Mouse (Mus musculus): ENCODE data around the gene C5ar1. TPM values are rescaled to one million over a fixed set of nuclear protein-coding genes. Genes with fewer than 3 reads are reported as not detected.

C5ar1 gene
- total and polyA plus RNA-seq, 3 experiments: 7.9 to 10.0 (median 8.1) TPM

DNA sequence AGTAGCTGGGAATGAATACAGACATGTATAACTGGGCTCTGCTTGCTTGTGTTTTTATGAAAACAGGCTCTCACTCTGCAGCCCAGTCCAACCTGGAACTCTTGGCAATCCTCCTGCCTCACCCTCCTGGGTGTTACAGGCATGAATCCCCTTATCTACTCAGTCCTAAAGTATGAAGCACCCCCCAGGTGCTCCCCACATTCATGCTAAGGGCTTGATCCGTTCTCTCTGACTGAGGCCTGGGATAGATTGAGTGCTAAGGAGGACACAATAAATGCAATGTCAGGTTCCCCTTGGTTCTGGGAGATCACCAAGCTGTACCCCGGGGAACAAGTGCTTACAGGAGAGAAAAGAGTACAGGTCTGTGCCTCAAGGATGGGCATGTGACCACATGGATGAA lies 38.3 kb upstream of the C5ar1 start:
- intact Hi-C loops (cut with DNase I): loop anchor here (1.0 to 10.0 kb wide), 3 partner anchors 12 to 317 kb away; partner anchors contain the start of gene Arhgap35
- peaks cover 12% of the 10 kb centered on the region for H3K4me1 ChIP-seq (ENCODE audit: control insufficient read depth, insufficient read depth, low read length)
- H3K27ac ChIP-seq: peak overlapping the region; percentile 90
- DNase-seq: no peak
- no peaks in the 10 kb centered on the region for H3K79me2 ChIP-seq (replicated peaks; ENCODE audit: control insufficient read depth, insufficient read depth, low read length)
- no peak for TF ChIP-seq CTCF (IDR thresholded peaks at IDR 0.05)
- 77% methylated on average over 2 of the region's 2 CpGs for WGBS
- no peak overlapping the region for H3K9ac ChIP-seq (ENCODE audit: low read depth, low read length)
- H3K4me3 ChIP-seq: no peak overlapping the region
- H3K27me3 ChIP-seq (ENCODE audit: control insufficient read depth, insufficient read depth, low read length): no peaks in the 10 kb centered on the region
- H3K36me3 ChIP-seq (ENCODE audit: control insufficient read depth, insufficient read depth, low read length): no peaks in the 10 kb centered on the region

DNA sequence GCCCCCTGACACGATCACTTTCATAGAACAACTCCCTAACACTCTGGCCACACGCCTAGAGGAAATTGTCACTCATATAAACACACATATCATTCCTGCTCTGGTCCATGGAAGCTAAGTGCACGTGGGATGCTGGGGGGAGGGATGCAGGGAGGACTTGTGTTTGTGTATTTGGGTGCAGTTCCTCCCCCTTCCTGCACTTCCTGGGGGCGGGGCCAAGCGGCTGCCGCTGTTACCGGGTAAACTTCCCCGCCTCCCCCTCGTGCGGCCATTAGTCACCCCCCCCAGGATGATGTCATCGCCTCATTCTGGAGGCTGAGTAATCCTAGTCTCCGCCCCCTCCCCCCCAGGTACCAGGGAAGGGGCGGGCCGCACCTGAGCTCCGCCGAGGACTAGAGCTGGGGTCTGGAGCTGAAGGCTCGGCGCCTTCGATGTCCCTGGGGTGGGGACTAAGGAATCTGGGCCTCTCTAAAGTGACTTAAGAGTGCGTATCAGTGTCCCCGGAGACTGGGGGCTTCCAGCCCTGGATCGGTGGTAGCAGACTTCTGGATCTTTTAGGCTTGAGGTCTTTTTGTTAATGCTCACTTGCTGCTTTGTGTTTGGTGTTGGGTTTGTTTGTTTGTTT lies 37.5 kb upstream of the C5ar1 start:
- intact Hi-C loops (cut with DNase I): loop anchor here (1.0 to 10.0 kb wide), 3 partner anchors 12 to 318 kb away; partner anchors contain the start of gene Arhgap35
- Histone ChIP-seq H3K27me3 (ENCODE audit: control insufficient read depth, insufficient read depth, low read length) (no peaks in the 10 kb centered on the region), H3K79me2 (replicated peaks; ENCODE audit: control insufficient read depth, insufficient read depth, low read length) (no peaks in the 10 kb centered on the region), H3K4me1 (ENCODE audit: control insufficient read depth, insufficient read depth, low read length) (peaks cover 12% of the 10 kb centered on the region), H3K9ac (ENCODE audit: low read depth, low read length) (peak overlapping the region; percentile 35), H3K4me3 (peak overlapping the region; percentile 53), H3K27ac (peak overlapping the region; percentile 90), H3K36me3 (ENCODE audit: control insufficient read depth, insufficient read depth, low read length) (no peaks in the 10 kb centered on the region)
- peak; percentile 90 to 92 for DNase-seq
- 2% methylated on average over 22 of the region's 22 CpGs for WGBS
- 0 out of 2 replicates have a peak, but pooled peaks have one; percentile 25 for TF ChIP-seq POLR2A (IDR thresholded peaks at IDR 0.05; ENCODE audit: insufficient read depth, low read depth, low read length)
- TF ChIP-seq CTCF (IDR thresholded peaks at IDR 0.05): peak; percentile 55
- TF ChIP-seq EP300 (IDR thresholded peaks at IDR 0.05; ENCODE audit: insufficient read depth, low read depth, low read length): peak; percentile 80

DNA sequence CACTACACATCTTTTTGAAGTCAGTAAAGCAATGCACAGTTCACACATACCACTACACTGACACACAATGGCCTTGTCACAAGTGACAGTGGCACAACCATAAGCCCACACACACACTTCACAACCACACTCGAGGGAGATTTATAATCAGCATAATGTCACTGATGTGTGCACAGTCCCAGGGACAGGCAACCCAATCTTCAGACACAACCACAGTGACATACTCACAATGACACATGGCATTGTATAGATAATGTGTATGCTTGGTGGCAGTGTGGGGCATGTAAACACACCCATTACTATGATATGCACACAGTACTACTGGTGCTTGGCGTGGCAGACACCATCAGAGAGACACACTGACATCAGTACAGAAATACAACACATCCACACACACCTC lies 36.8 kb upstream of the C5ar1 start:
- TF ChIP-seq EP300 (IDR thresholded peaks at IDR 0.05; ENCODE audit: insufficient read depth, low read depth, low read length) (no peak), POLR2A (IDR thresholded peaks at IDR 0.05; ENCODE audit: insufficient read depth, low read depth, low read length) (no peak), CTCF (IDR thresholded peaks at IDR 0.05) (no peak)
- Histone ChIP-seq H3K27me3 (ENCODE audit: control insufficient read depth, insufficient read depth, low read length) (no peaks in the 10 kb centered on the region), H3K36me3 (ENCODE audit: control insufficient read depth, insufficient read depth, low read length) (no peaks in the 10 kb centered on the region), H3K4me3 (no peak overlapping the region), H3K4me1 (ENCODE audit: control insufficient read depth, insufficient read depth, low read length) (peaks cover 12% of the 10 kb centered on the region), H3K79me2 (replicated peaks; ENCODE audit: control insufficient read depth, insufficient read depth, low read length) (no peaks in the 10 kb centered on the region), H3K27ac (peak overlapping the region; percentile 90), H3K9ac (ENCODE audit: low read depth, low read length) (no peak overlapping the region)
- no peak for DNase-seq
- intact Hi-C loops (cut with DNase I): loop anchor here (10.0 kb wide), 2 partner anchors 169 to 319 kb away; partner anchors contain the start of gene Arhgap35
- 30% methylated on average over 2 of the region's 2 CpGs for WGBS

DNA sequence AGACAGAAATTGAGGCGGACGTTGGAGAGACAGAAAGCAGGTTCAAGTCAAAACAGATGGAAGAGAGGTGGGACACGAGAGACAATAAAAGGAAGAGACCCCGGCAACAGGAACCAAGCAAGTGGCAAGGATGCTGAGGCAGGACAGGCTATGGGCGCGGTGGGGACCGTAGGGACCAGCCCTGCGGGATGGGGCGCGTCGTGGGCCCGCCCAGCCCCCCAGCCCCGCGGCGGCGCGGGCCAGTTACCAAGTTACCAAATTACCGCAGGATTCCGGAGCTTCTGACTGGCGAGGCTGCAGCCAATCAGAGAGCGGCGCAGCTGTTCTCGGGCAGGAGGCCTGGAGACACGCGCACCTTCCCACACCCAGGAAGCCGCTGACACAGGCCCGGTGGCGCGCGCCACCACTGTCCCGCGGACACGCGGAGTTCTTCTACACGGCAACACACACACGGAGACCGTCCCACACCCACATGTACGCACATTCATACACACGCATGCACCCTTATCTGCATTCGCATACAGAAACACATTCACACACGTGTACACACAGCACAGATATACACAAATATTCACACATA lies 36.1 kb upstream of the C5ar1 start:
- TF ChIP-seq CTCF (IDR thresholded peaks at IDR 0.05): no peak
- 0 out of 2 replicates have a peak, but pooled peaks have one; percentile 27 for TF ChIP-seq EP300 (IDR thresholded peaks at IDR 0.05; ENCODE audit: insufficient read depth, low read depth, low read length)
- 0 out of 2 replicates have a peak, but pooled peaks have one; percentile 46 for TF ChIP-seq POLR2A (IDR thresholded peaks at IDR 0.05; ENCODE audit: insufficient read depth, low read depth, low read length)
- Histone ChIP-seq H3K27me3 (ENCODE audit: control insufficient read depth, insufficient read depth, low read length) (no peaks in the 10 kb centered on the region), H3K36me3 (ENCODE audit: control insufficient read depth, insufficient read depth, low read length) (no peaks in the 10 kb centered on the region), H3K9ac (ENCODE audit: low read depth, low read length) (peak overlapping the region; percentile 47), H3K79me2 (replicated peaks; ENCODE audit: control insufficient read depth, insufficient read depth, low read length) (no peaks in the 10 kb centered on the region), H3K4me1 (ENCODE audit: control insufficient read depth, insufficient read depth, low read length) (peaks cover 12% of the 10 kb centered on the region), H3K4me3 (peak overlapping the region; percentile 65), H3K27ac (peak overlapping the region; percentile 91)
- intact Hi-C loops (cut with DNase I): loop anchor here (2.0 to 10.0 kb wide), 3 partner anchors 77 to 319 kb away; partner anchors contain the start of gene Arhgap35
- WGBS: under 1% methylated on average over 41 of the region's 41 CpGs
- peak; percentile 87 to 92 for DNase-seq

DNA sequence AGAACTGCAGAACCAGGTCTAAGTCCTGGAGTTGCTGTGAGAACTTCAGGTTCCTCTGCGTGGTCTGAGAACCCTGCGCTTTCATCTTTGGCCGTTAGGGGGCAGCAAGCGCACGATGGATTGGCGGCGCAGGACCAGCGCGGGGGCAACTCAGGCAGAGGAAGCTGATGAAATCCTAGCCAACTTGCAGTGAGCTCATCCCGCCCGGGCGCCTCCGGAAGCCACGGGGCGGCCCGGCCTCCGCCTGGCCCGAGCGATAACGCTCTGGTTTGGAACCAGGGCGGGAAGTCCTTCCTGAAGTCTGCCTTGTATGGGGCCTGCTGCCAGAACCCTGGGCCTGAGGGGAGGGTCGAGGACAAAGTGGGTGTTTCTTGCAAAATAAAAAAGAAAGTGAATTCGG lies 35.5 kb upstream of the C5ar1 start:
- H3K27ac ChIP-seq: peak overlapping the region; percentile 91
- intact Hi-C loops (cut with DNase I): loop anchor here (1.0 to 10.0 kb wide), 6 partner anchors 19 to 320 kb away; partner anchors contain the start of gene Arhgap35
- H3K4me3 ChIP-seq: peak overlapping the region; percentile 65
- no peaks in the 10 kb centered on the region for H3K27me3 ChIP-seq (ENCODE audit: control insufficient read depth, insufficient read depth, low read length)
- TF ChIP-seq EP300 (IDR thresholded peaks at IDR 0.05; ENCODE audit: insufficient read depth, low read depth, low read length) (peak; percentile 98), CTCF (IDR thresholded peaks at IDR 0.05) (peak; percentile 76), POLR2A (IDR thresholded peaks at IDR 0.05; ENCODE audit: insufficient read depth, low read depth, low read length) (peak; percentile 52)
- H3K9ac ChIP-seq (ENCODE audit: low read depth, low read length): peak overlapping the region; percentile 47; the same call in 1 of the 2 replicates
- no peaks in the 10 kb centered on the region for H3K79me2 ChIP-seq (replicated peaks; ENCODE audit: control insufficient read depth, insufficient read depth, low read length)
- DNase-seq: peak; percentile 96 to 97
- H3K4me1 ChIP-seq (ENCODE audit: control insufficient read depth, insufficient read depth, low read length): peaks cover 12% of the 10 kb centered on the region
- under 1% methylated on average over 23 of the region's 23 CpGs for WGBS
- H3K36me3 ChIP-seq (ENCODE audit: control insufficient read depth, insufficient read depth, low read length): no peaks in the 10 kb centered on the region

DNA sequence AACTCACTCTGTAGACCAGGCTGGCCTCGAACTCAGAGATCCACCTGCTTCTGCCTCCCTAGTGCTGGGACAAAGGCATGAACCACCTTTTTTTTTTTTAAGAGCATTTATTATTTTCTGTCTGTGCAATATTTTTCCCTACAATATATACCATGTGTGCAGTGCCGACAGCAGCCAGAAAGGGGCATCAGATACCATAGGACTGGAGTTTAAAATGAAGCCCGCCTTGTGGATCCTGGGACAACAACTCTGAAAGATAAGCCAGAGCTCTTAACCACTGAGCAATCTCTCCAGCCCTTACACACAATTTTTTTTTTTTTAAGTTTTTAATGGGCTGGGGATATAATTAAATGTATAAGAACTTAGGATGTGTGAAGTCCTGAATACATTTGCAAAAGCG lies 35.0 kb upstream of the C5ar1 start:
- Histone ChIP-seq H3K4me1 (ENCODE audit: control insufficient read depth, insufficient read depth, low read length) (peaks cover 12% of the 10 kb centered on the region), H3K79me2 (replicated peaks; ENCODE audit: control insufficient read depth, insufficient read depth, low read length) (no peaks in the 10 kb centered on the region), H3K36me3 (ENCODE audit: control insufficient read depth, insufficient read depth, low read length) (no peaks in the 10 kb centered on the region), H3K27ac (peak overlapping the region; percentile 91), H3K4me3 (no peak overlapping the region; the same call in 1 of the 2 replicates), H3K9ac (ENCODE audit: low read depth, low read length) (peak overlapping the region; percentile 45; the same call in 1 of the 2 replicates), H3K27me3 (ENCODE audit: control insufficient read depth, insufficient read depth, low read length) (no peaks in the 10 kb centered on the region)
- no peak for TF ChIP-seq EP300 (IDR thresholded peaks at IDR 0.05; ENCODE audit: insufficient read depth, low read depth, low read length)
- TF ChIP-seq POLR2A (IDR thresholded peaks at IDR 0.05; ENCODE audit: insufficient read depth, low read depth, low read length): no peak
- no peak for TF ChIP-seq CTCF (IDR thresholded peaks at IDR 0.05)
- DNase-seq: no peak
- WGBS: 15% methylated on average over 4 of the region's 4 CpGs
- intact Hi-C loops (cut with DNase I): loop anchor here (1.0 to 10.0 kb wide), 6 partner anchors 20 to 320 kb away; partner anchors contain the start of gene Arhgap35
